Comparison of ENCODE assay signal across 9 mouse cellular contexts in genomic region chr13:43229767-43230166, GRCm38 (mm10). TPM values are rescaled to one million over a fixed set of nuclear protein-coding genes. Genes with fewer than 3 reads are reported as not detected.
DNase-seq lines count a peak whose midpoint lies in the region; ATAC-seq lines count a peak whose summit lies in the region.
"Had no signal": no experiment of that assay in that cellular context is flagged by ENCODE, and none has a peak within 500 bp of the region (broad histone marks: within the 10 kb centered on the region; RNA-seq: fewer than 3 reads in every experiment).

No protein-coding gene starts in this region.

- peak overlapping the region; percentile 62 to 94 for H3K27ac ChIP-seq in heart, embryonic 14.5 days (replicated peaks in 1 of 2; ENCODE audit: control insufficient read depth in 1 of 2, insufficient read depth in 1 of 2, low read depth in 2 of 2, low read length in 2 of 2)
- peak overlapping the region; percentile 89 for H3K27ac ChIP-seq in neural tube, embryonic 13.5 days (replicated peaks)
- peak overlapping the region; percentile 72 for H3K27ac ChIP-seq in limb, embryonic 13.5 days
- peak overlapping the region; percentile 88 for H3K27ac ChIP-seq in neural tube, embryonic 15.5 days (replicated peaks)

- H3K9me3 ChIP-seq in heart, embryonic 14.5 days (ENCODE audit: control insufficient read depth, low read length), result peaks cover 5% of the 10 kb centered on the region; the same call in 1 of the 2 replicates
- 0 out of 2 replicates have a peak, but pooled peaks cover 4% of the 10 kb centered on the region for H3K9me3 ChIP-seq in neural tube, embryonic 13.5 days
- peaks cover 5% of the 10 kb centered on the region; the same call in 1 of the 2 replicates for H3K9me3 ChIP-seq in limb, embryonic 13.5 days
- H3K9me3 ChIP-seq in neural tube, embryonic 15.5 days (replicated peaks), result no peaks in the 10 kb centered on the region

- H3K27me3 ChIP-seq in heart, embryonic 14.5 days (ENCODE audit: control insufficient read depth, insufficient read depth, low read length), result no peaks in the 10 kb centered on the region
- no peaks in the 10 kb centered on the region for H3K27me3 ChIP-seq in neural tube, embryonic 13.5 days
- no peaks in the 10 kb centered on the region for H3K27me3 ChIP-seq in limb, embryonic 13.5 days
- H3K27me3 ChIP-seq in neural tube, embryonic 15.5 days (replicated peaks), result no peaks in the 10 kb centered on the region

- H3K9ac ChIP-seq in heart, embryonic 14.5 days (ENCODE audit: low read length), result peak overlapping the region; percentile 36; the same call in 1 of the 2 replicates
- H3K9ac ChIP-seq in neural tube, embryonic 13.5 days, result no peak overlapping the region
- no peak overlapping the region for H3K9ac ChIP-seq in limb, embryonic 13.5 days
- H3K9ac ChIP-seq in neural tube, embryonic 15.5 days (replicated peaks), result no peak overlapping the region

- peaks cover 54 to 90% of the 10 kb centered on the region in 2 experiments for H3K4me1 ChIP-seq in heart, embryonic 14.5 days (ENCODE audit: control insufficient read depth in 2 of 2, insufficient read depth in 2 of 2, low read length in 2 of 2)
- H3K4me1 ChIP-seq in neural tube, embryonic 13.5 days (replicated peaks), result peaks cover 42% of the 10 kb centered on the region
- H3K4me1 ChIP-seq in limb, embryonic 13.5 days, result peaks cover 54% of the 10 kb centered on the region
- peaks cover 34% of the 10 kb centered on the region for H3K4me1 ChIP-seq in neural tube, embryonic 15.5 days

- H3K36me3 ChIP-seq in heart, embryonic 14.5 days (ENCODE audit: control insufficient read depth, insufficient read depth, low read length), result no peaks in the 10 kb centered on the region
- H3K36me3 ChIP-seq in neural tube, embryonic 13.5 days, result no peaks in the 10 kb centered on the region
- H3K36me3 ChIP-seq in limb, embryonic 13.5 days, result no peaks in the 10 kb centered on the region
- H3K36me3 ChIP-seq in neural tube, embryonic 15.5 days, result no peaks in the 10 kb centered on the region

- no peak overlapping the region for H3K4me2 ChIP-seq in heart, embryonic 14.5 days (ENCODE audit: low read length)
- no peak overlapping the region for H3K4me2 ChIP-seq in neural tube, embryonic 13.5 days
- peak overlapping the region; percentile 10; the same call in 1 of the 2 replicates for H3K4me2 ChIP-seq in limb, embryonic 13.5 days (replicated peaks)
- H3K4me2 ChIP-seq in neural tube, embryonic 15.5 days, result no peak overlapping the region

- ATAC-seq in heart, embryonic 14.5 days (ENCODE audit: insufficient number of reproducible peaks, insufficient read depth, low FRiP score, low read depth), result no peak
- ATAC-seq in neural tube, embryonic 13.5 days (ENCODE audit: low read depth), result no peak
- ATAC-seq in limb, embryonic 13.5 days (ENCODE audit: low FRiP score, low read depth), result no peak
- no peak for ATAC-seq in neural tube, embryonic 15.5 days (ENCODE audit: low FRiP score)

- intact Hi-C loops in heart, postnatal 25 days (cut with DNase I), result loop anchor here (2.0 to 5.0 kb wide), 2 partner anchors 29 to 37 kb away; no protein-coding TSS in a partner anchor

- no peak overlapping the region for H3K4me3 ChIP-seq in heart, embryonic 14.5 days (ENCODE audit: control insufficient read depth in 1 of 2, insufficient read depth in 1 of 2, low read depth in 1 of 2, low read length in 2 of 2)
- no peak overlapping the region for H3K4me3 ChIP-seq in neural tube, embryonic 13.5 days
- H3K4me3 ChIP-seq in limb, embryonic 13.5 days, result no peak overlapping the region
- H3K4me3 ChIP-seq in neural tube, embryonic 15.5 days (replicated peaks), result no peak overlapping the region

- 24% methylated on average over 3 of the region's 3 CpGs for WGBS in heart, embryonic 14.5 days
- 85% methylated on average over 3 of the region's 3 CpGs for WGBS in neural tube, embryonic 13.5 days
- 69% methylated on average over 3 of the region's 3 CpGs for WGBS in limb, embryonic 13.5 days
- 93% methylated on average over 3 of the region's 3 CpGs for WGBS in neural tube, embryonic 15.5 days

- DNase-seq in heart, postnatal 25 days (ENCODE audit: low spot score), result no peak
- DNase-seq in neural tube, embryonic 10.5 days (ENCODE audit: extremely low spot score, low spot score), result no peak
- DNase-seq in ovary, adult 18-20 months (ENCODE audit: low spot score), result no peak
- DNase-seq in embryo, embryonic 9.5 days (ENCODE audit: extremely low spot score), result no peak
- DNase-seq: cerebellum, adult 11 months had no signal

RNA-seq across cellular contexts. Expression of gene Tbc1d7, which starts 58.5 kb away (rescaled TPM):
- polyA plus RNA-seq in heart, embryonic 14.5 days (2014; fragmentation: Nextera tagmentation; extraction: Ambion mirVana), result 70.5 and 78.1 TPM in 2 replicates
- 10 to 100 TPM; 35.9 to 43.0 TPM for total RNA-seq in heart, postnatal 25 days (2021)
- polyA plus RNA-seq in neural tube, embryonic 13.5 days (2015; fragmentation: Nextera tagmentation; extraction: Ambion mirVana), result 83.0 and 85.8 TPM in 2 replicates
- polyA plus RNA-seq in limb, embryonic 13.5 days (2015; fragmentation: Nextera tagmentation; extraction: Ambion mirVana), result 59.0 and 67.9 TPM in 2 replicates
- polyA plus RNA-seq in neural tube, embryonic 15.5 days (2015; fragmentation: Nextera tagmentation; extraction: Ambion mirVana), result 77.4 and 80.3 TPM in 2 replicates
